Mouse (Mus musculus): ENCODE results near the gene Slx4. TPM values are rescaled to one million over a fixed set of nuclear protein-coding genes. Genes with fewer than 3 reads are reported as not detected.
"Not testable (repeated sequence)": the region's sequence is repeated elsewhere in the genome, so short reads cannot be mapped to it uniquely, and the experiment has no call there.

Slx4 gene
- total RNA-seq, 4 experiments from 2014 or later, result 39.7 to 54.5 (median 48.5) TPM

DNA sequence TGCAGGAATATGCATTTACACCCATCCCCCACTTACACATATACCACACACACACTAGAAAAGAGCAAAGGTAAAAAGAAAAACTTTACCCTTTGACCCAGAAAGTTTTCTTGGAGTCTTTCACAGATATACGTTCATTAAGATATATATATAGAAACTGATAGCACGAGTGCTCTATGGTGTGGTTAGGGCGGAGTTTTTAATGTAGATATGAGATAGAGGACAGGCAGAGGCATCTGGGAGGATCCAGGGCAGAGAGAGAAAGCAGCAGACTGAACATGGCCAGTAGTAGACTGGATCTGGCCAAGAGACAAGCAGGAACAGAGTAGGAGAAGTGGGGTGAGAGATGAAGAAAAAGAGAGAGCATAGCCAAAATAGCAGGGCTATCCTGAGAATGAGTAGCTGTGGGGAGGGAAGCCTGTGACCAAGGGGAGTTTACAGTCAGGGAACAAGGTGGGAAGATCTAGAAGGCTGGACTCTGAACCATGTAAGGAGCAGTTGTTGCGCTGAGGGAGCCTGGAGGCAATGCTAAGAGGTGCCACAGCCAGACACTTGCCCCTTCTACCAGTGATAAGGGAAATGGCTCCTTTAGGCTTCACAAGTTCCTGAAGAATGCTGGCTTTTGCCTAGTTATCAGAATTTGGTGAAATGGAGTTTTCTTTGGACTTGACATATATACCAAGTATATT is 9.5 kb upstream of the Slx4 start:
- DNase-seq (ENCODE audit: low spot score in 2 of 2), result no peak

DNA sequence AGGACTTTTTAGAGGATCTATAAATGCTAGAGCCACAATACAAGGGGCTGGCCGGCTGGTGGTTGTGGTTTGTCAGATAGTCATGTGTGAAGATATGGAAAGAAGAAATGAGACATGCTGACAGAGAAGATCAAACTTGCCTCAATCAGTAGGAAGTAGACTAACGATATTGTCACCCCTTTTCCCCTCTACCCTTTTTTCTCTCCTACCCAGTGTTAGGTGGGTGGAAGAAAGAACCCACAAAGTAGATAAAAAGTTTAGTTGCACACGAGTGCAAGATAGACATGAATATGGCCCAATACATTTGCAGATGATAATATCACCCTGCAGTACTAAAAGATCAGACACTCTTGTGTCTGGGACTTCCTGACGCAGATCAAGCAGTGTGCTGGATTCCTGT is 15.2 kb downstream of the Slx4 start:
- DNase-seq (ENCODE audit: low spot score in 2 of 2), result no peak

- DNase-seq (ENCODE audit: low spot score in 2 of 2), result no peak
Measured at GRCm38 (mm10) chr16:3983146-3983700, 20.3 kb downstream of the Slx4 start.

GRCm38 (mm10) chr16:3982173-3982572 is 21.4 kb downstream of the Slx4 start:
- no peak for DNase-seq (ENCODE audit: low spot score in 2 of 2)

GRCm38 (mm10) chr16:3976712-3977111 is 26.9 kb downstream of the Slx4 start:
- DNase-seq (ENCODE audit: low spot score in 2 of 2), result no peak

DNA sequence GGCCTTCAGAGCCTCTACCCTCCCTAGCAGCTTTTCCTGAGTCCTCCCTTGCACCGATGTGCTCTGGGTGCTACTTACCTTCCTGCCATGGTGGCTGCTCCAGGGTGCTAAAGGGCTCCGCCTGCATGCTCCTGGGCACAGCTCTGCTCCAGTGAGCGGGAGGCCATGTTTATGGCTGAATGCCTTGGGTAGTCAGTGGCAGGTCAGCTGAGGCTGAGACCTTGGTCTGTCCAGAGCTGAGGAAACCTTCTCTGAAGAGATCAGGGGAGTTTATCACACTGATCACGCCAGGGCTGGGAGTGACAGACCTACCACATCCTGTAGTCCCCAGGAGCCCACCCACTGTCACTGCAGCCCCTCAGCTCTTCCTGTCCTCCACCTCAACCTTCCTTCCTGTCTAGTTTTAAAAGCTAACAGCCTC is 27.3 kb downstream of the Slx4 start, which contains the start of gene Nlrc3:
Nlrc3 (minus strand) TSS at position 382 of the 421 bp plus-strand sequence.
- no peak for DNase-seq (ENCODE audit: low spot score in 2 of 2)

GRCm38 (mm10) chr16:3975658-3976057 is 27.9 kb downstream of the Slx4 start:
- no peak for DNase-seq (ENCODE audit: low spot score in 2 of 2)

DNA sequence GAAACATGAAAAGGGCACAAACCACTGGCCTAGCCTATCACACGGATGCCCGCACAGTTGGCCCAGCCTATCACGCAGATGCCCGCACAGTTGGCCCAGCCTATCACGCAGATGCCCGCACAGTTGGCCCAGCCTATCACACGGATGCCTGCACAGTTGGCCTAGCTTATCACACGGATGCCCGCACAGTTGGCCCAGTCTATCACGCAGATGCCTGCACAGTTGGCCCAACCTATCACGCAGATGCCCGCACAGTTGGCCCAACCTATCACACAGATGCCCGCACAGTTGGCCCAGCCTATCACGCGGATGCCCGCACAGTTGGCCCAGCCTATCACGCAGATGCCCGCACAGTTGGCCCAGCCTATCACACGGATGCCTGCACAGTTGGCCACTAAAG is 29.1 kb downstream of the Slx4 start:
- DNase-seq (ENCODE audit: low spot score in 2 of 2), result not testable (repeated sequence)

GRCm38 (mm10) chr16:3965534-3965933 is 38.0 kb downstream of the Slx4 start:
- no peak for DNase-seq (ENCODE audit: low spot score in 2 of 2)

- no peak for DNase-seq (ENCODE audit: low spot score in 2 of 2)
Measured at GRCm38 (mm10) chr16:3964990-3965389, 38.6 kb downstream of the Slx4 start.

GRCm38 (mm10) chr16:3959261-3959660 is 44.3 kb downstream of the Slx4 start:
- no peak for DNase-seq (ENCODE audit: low spot score in 2 of 2)

- DNase-seq (ENCODE audit: low spot score in 2 of 2), result no peak
Measured at GRCm38 (mm10) chr16:3956369-3956768, 47.2 kb downstream of the Slx4 start.

DNA sequence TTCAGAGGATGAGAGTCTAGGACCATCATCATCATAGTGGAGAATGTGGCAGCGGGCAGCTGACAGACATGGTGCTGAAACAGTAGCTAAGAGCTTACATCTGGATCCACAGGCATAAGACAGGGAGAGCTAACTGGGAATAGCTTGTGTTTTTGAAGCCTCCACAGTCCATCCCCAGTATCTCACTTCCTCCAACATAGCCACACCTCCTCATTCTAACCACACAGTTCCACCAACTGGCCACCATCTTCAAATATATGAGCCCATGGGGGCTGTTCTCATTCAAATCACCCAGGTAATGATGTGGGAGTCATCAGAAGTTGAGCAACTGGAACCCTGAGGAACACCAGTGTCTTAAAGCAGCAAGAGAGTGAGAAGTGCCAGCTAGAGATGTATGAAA is 52.4 kb downstream of the Slx4 start:
- no peak for DNase-seq (ENCODE audit: low spot score in 2 of 2)

DNA sequence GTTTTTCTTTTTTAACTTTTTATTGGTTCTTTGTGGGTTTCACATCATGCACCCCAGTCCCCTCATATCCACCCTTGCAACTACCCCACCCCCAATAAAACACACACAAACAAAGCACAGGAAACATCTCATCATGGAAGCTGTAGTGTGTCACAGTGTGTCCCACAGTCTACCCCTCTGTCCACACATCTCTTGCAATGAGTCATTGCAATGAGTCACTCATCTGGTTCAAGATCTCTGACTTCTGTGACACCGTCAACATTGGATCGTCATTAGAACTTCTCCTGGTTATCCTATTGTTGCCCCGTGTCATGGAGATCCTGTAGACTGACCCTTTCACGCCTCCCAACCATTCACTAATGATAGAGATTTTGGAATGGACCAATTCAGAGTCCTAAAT is 68.9 kb downstream of the Slx4 start:
- no peak for DNase-seq (ENCODE audit: low spot score in 2 of 2)

DNA sequence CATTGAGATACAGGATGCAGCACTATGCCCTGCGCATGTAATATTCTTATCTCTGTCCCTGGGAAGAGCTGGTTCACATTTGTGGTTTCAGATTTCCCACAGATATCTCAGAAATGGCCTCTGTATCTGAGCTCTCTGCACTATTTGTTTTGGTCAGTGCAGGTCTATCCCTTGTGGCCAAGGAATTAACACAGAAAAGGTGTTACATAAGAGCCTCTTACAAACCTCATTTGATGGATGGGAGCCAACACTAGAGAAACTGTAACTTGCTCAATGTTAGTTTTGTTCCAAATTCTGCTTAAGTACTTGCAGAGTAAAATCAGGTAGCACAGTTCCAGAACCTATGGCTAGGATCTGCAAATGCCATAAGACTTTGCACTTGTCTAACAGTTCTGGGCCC is 69.5 kb downstream of the Slx4 start:
- no peak for DNase-seq (ENCODE audit: low spot score in 2 of 2)

GRCm38 (mm10) chr16:3933536-3933935 is 70.0 kb downstream of the Slx4 start:
- no peak for DNase-seq (ENCODE audit: low spot score in 2 of 2)

GRCm38 (mm10) chr16:3929151-3929550 is 74.4 kb downstream of the Slx4 start:
- no peak for DNase-seq (ENCODE audit: low spot score in 2 of 2)

Other genes with a start within 250 kb of the Slx4 start
- gene Olfr15, start 172.9 kb downstream of the Slx4 start, total RNA-seq (2022), result not detected
- 1 to 10 TPM; 4.1 to 5.0 (median 4.3) TPM for gene Zfp174, start 156.5 kb downstream of the Slx4 start, total RNA-seq (2022)
- gene Naa60, start 131.4 kb downstream of the Slx4 start, total RNA-seq (2022), result 100 to 1,000 TPM in 3 of 4 experiments, 10 to 100 TPM in 1; 96.9 to 125 (median 103) TPM
- 10 to 100 TPM; 21.3 to 29.5 (median 24.6) TPM for gene Zfp597, start 119.2 kb downstream of the Slx4 start, total RNA-seq (2022)
- gene Gm20695, start 119.1 kb downstream of the Slx4 start, total RNA-seq (2022), result under 1 TPM in 1 of 4 experiments, not detected in 3; 0.68 TPM
- 1 to 10 TPM; 5.4 to 9.3 (median 7.2) TPM for gene 1700037C18Rik, start 95.1 kb downstream of the Slx4 start, total RNA-seq (2022)
- 10 to 100 TPM; 29.9 to 33.1 (median 31.7) TPM for gene Cluap1, start 95.0 kb downstream of the Slx4 start, total RNA-seq (2022)
- 1 to 10 TPM; 2.5 to 3.4 (median 2.6) TPM for gene Nlrc3, start 27.1 kb downstream of the Slx4 start, total RNA-seq (2022)
- gene Dnase1, start 33.2 kb upstream of the Slx4 start, total RNA-seq (2022), result not detected
- 10 to 100 TPM; 73.6 to 80.6 (median 76.8) TPM for gene Trap1, start 74.1 kb upstream of the Slx4 start, total RNA-seq (2022)
- gene Crebbp, start 210.2 kb upstream of the Slx4 start, total RNA-seq (2022), result 10 to 100 TPM; 74.9 to 89.2 (median 84.2) TPM